Mouse (Mus musculus) cortical plate, adult 2 months (tissue): Measurements from ENCODE around the gene Amacr.

Experiments
- CTCF ChIP-seq: fragments of 200-500 bp; IDR thresholded peaks from 2 replicates; pipeline ENCODE4 v1.5.1; 2011; ENCODE audit warnings: mild to moderate bottlenecking, control low read depth, low read length; ENCODE audit not compliant: insufficient read depth; ENCODE audit errors: extremely low read depth
- POLR2A ChIP-seq: fragments of 200-500 bp; IDR thresholded peaks from 2 replicates; pipeline ENCODE4 v1.6.1; 2011; ENCODE audit warnings: mild to moderate bottlenecking, low read length, control low read depth; ENCODE audit not compliant: insufficient read depth; ENCODE audit errors: extremely low read depth

GRCm38 (mm10) chr15:10969439-10969838 lies 12.1 kb upstream of the Amacr start:
- no peak for TF ChIP-seq CTCF
- TF ChIP-seq POLR2A: no peak
